8 mouse cellular contexts compared by ENCODE assay signal in genomic region chr16:20517216-20517615, GRCm38 (mm10). TPM values are rescaled to one million over a fixed set of nuclear protein-coding genes. Genes with fewer than 3 reads are reported as not detected.
A peak's percentile ranks its signal among the peaks of the same experiment; 100 is the strongest.
DNase-seq lines count a peak whose midpoint lies in the region; ATAC-seq and TF ChIP-seq lines count a peak whose summit lies in the region.

No protein-coding gene starts in this region.

- H3K27me3 ChIP-seq in kidney, embryonic 16.5 days (ENCODE audit: insufficient read depth, low read length) = no peaks in the 10 kb centered on the region
- H3K27me3 ChIP-seq in ES-Bruce4 (ENCODE audit: control insufficient read depth, insufficient read depth, low read length, poor library complexity, severe bottlenecking) = no peaks in the 10 kb centered on the region
- no peaks in the 10 kb centered on the region for H3K27me3 ChIP-seq in hindbrain, embryonic 14.5 days (ENCODE audit: control insufficient read depth, insufficient read depth, low read length)

- H3K27ac ChIP-seq in kidney, embryonic 16.5 days (ENCODE audit: low read length) = peak overlapping the region; percentile 89
- peak overlapping the region; percentile 7; the same call in 1 of the 2 replicates for H3K27ac ChIP-seq in ES-Bruce4 (ENCODE audit: insufficient read depth, low read length)
- peak overlapping the region; percentile 76 for H3K27ac ChIP-seq in cortical plate, adult 2 months (ENCODE audit: insufficient read depth, low read length)
- peak overlapping the region; percentile 89 for H3K27ac ChIP-seq in hindbrain, embryonic 14.5 days

- H3K36me3 ChIP-seq in kidney, embryonic 16.5 days (ENCODE audit: insufficient read depth, low read length) = peaks cover 20% of the 10 kb centered on the region
- no peaks in the 10 kb centered on the region for H3K36me3 ChIP-seq in ES-Bruce4 (ENCODE audit: control insufficient read depth, insufficient read depth, low read length, poor library complexity, severe bottlenecking)
- H3K36me3 ChIP-seq in hindbrain, embryonic 14.5 days (replicated peaks; ENCODE audit: control insufficient read depth, insufficient read depth) = peaks cover 19% of the 10 kb centered on the region

- TF ChIP-seq EP300 in ES-Bruce4 (IDR thresholded peaks at IDR 0.05; ENCODE audit: insufficient read depth, low read depth, low read length) = no peak

- WGBS in kidney, embryonic 16.5 days = 1% methylated on average over 26 of the region's 26 CpGs
- WGBS in hindbrain, embryonic 14.5 days = 0% methylated on average over 26 of the region's 26 CpGs

- TF ChIP-seq CTCF in ES-Bruce4 (IDR thresholded peaks at IDR 0.05; ENCODE audit: low read depth, low read length) = no peak
- TF ChIP-seq CTCF in cortical plate, adult 2 months (IDR thresholded peaks at IDR 0.05; ENCODE audit: extremely low read depth, insufficient read depth, low read length) = no peak

- H3K9ac ChIP-seq in kidney, embryonic 16.5 days (replicated peaks; ENCODE audit: low read length) = peak overlapping the region; percentile 90
- H3K9ac ChIP-seq in ES-Bruce4 (ENCODE audit: low read depth, poor library complexity, severe bottlenecking) = peak overlapping the region; percentile 89
- H3K9ac ChIP-seq in hindbrain, embryonic 14.5 days = peak overlapping the region; percentile 99

- peaks cover 12% of the 10 kb centered on the region for H3K4me1 ChIP-seq in kidney, embryonic 16.5 days (ENCODE audit: insufficient read depth, low read length)
- no peaks in the 10 kb centered on the region for H3K4me1 ChIP-seq in ES-Bruce4 (ENCODE audit: control insufficient read depth, insufficient read depth, low read length)
- no peaks in the 10 kb centered on the region for H3K4me1 ChIP-seq in cortical plate, adult 2 months (ENCODE audit: control insufficient read depth, insufficient read depth, low read length)
- H3K4me1 ChIP-seq in hindbrain, embryonic 14.5 days (replicated peaks; ENCODE audit: control insufficient read depth, insufficient read depth, low read length) = peaks cover 27% of the 10 kb centered on the region; the same call in 1 of the 2 replicates

- H3K4me3 ChIP-seq in kidney, embryonic 16.5 days (ENCODE audit: low read length) = peak overlapping the region; percentile 99
- peak overlapping the region; percentile 80 for H3K4me3 ChIP-seq in ES-Bruce4 (ENCODE audit: low read depth, low read length)
- H3K4me3 ChIP-seq in cortical plate, adult 2 months (ENCODE audit: insufficient read depth, low read length) = peak overlapping the region; percentile 97
- peak overlapping the region; percentile 94 for H3K4me3 ChIP-seq in hindbrain, embryonic 14.5 days (replicated peaks; ENCODE audit: low read length)

- peak overlapping the region; percentile 90 for H3K4me2 ChIP-seq in kidney, embryonic 16.5 days (replicated peaks; ENCODE audit: low read depth, low read length)
- peak overlapping the region; percentile 92 for H3K4me2 ChIP-seq in hindbrain, embryonic 14.5 days (replicated peaks)

- TF ChIP-seq POLR2A in ES-Bruce4 (IDR thresholded peaks at IDR 0.05; ENCODE audit: insufficient read depth, low read length) = no peak
- no peak for TF ChIP-seq POLR2A in cortical plate, adult 2 months (IDR thresholded peaks at IDR 0.05; ENCODE audit: extremely low read depth, insufficient read depth, low read length)

- no peaks in the 10 kb centered on the region for H3K9me3 ChIP-seq in kidney, embryonic 16.5 days (ENCODE audit: low read length)
- H3K9me3 ChIP-seq in ES-Bruce4 (replicated peaks; ENCODE audit: control insufficient read depth, insufficient read depth, low read length, poor library complexity, severe bottlenecking) = no peaks in the 10 kb centered on the region
- no peaks in the 10 kb centered on the region for H3K9me3 ChIP-seq in hindbrain, embryonic 14.5 days (ENCODE audit: control insufficient read depth, low read length)

- ATAC-seq in kidney, embryonic 16.5 days (ENCODE audit: low FRiP score, low TSS enrichment) = peak; percentile 37
- ATAC-seq in hindbrain, embryonic 14.5 days (ENCODE audit: low FRiP score) = peak; percentile 35
- peak; percentile 26 for ATAC-seq in megakaryocyte progenitor cell, adult 5-6 weeks (replicated peaks; ENCODE audit: poor library complexity)

- no peak for DNase-seq in kidney, postnatal 14 days
- DNase-seq in hindbrain, embryonic 14.5 days (ENCODE audit: low spot score) = no peak
- DNase-seq in thymus, postnatal 25 days = peak; percentile 53
- no peak for DNase-seq in frontal cortex, postnatal 25 days (ENCODE audit: low spot score in 2 of 2)

RNA-seq across cellular contexts. Expression of gene Dvl3, which starts 0.4 kb away (rescaled TPM):
- polyA plus RNA-seq in kidney, embryonic 16.5 days (2015; fragmentation: Nextera tagmentation; extraction: Ambion mirVana) = 20.6 and 31.7 TPM in 2 replicates
- polyA plus RNA-seq in ES-Bruce4 (2011; ENCODE audit: insufficient read depth, insufficient read length, low read depth, missing spikeins) = 37.9 and 38.8 TPM in 2 replicates
- polyA plus RNA-seq in cortical plate, adult 2 months (2012; rRNA removed) = 41.7 and 42.5 TPM in 2 replicates
- 36.4 and 40.9 TPM in 2 replicates for polyA plus RNA-seq in hindbrain, embryonic 14.5 days (2014; fragmentation: Nextera tagmentation; extraction: Ambion mirVana)
- 23.5 and 26.7 TPM in 2 replicates for total RNA-seq in megakaryocyte progenitor cell, adult 5-6 weeks (2015)
- total RNA-seq in megakaryocyte progenitor cell, adult 5-6 weeks (2017) = 3.2 and 3.3 TPM in 2 replicates

RNA-seq across cellular contexts. Expression of gene Ap2m1, which starts 18.1 kb away (rescaled TPM):
- polyA plus RNA-seq in kidney, embryonic 16.5 days (2015; fragmentation: Nextera tagmentation; extraction: Ambion mirVana) = 691 and 699 TPM in 2 replicates
- 282 and 298 TPM in 2 replicates for polyA plus RNA-seq in ES-Bruce4 (2011; ENCODE audit: insufficient read depth, insufficient read length, low read depth, missing spikeins)
- polyA plus RNA-seq in cortical plate, adult 2 months (2012; rRNA removed) = 1,329 and 1,383 TPM in 2 replicates
- 1,214 and 1,314 TPM in 2 replicates for polyA plus RNA-seq in hindbrain, embryonic 14.5 days (2014; fragmentation: Nextera tagmentation; extraction: Ambion mirVana)
- total RNA-seq in megakaryocyte progenitor cell, adult 5-6 weeks (2015) = 234 and 286 TPM in 2 replicates
- total RNA-seq in megakaryocyte progenitor cell, adult 5-6 weeks (2017) = 143 and 149 TPM in 2 replicates

RNA-seq across cellular contexts. Expression of gene Eif2b5, which starts 18.6 kb away (rescaled TPM):
- 119 and 121 TPM in 2 replicates for polyA plus RNA-seq in kidney, embryonic 16.5 days (2015; fragmentation: Nextera tagmentation; extraction: Ambion mirVana)
- 86.6 and 94.0 TPM in 2 replicates for polyA plus RNA-seq in ES-Bruce4 (2011; ENCODE audit: insufficient read depth, insufficient read length, low read depth, missing spikeins)
- polyA plus RNA-seq in cortical plate, adult 2 months (2012; rRNA removed) = 49.1 and 50.4 TPM in 2 replicates
- 88.0 and 89.2 TPM in 2 replicates for polyA plus RNA-seq in hindbrain, embryonic 14.5 days (2014; fragmentation: Nextera tagmentation; extraction: Ambion mirVana)
- total RNA-seq in megakaryocyte progenitor cell, adult 5-6 weeks (2015) = 58.4 and 64.7 TPM in 2 replicates
- 85.8 and 87.2 TPM in 2 replicates for total RNA-seq in megakaryocyte progenitor cell, adult 5-6 weeks (2017)

RNA-seq across cellular contexts. Expression of gene Abcf3, which starts 31.2 kb away (rescaled TPM):
- 64.8 and 75.2 TPM in 2 replicates for polyA plus RNA-seq in kidney, embryonic 16.5 days (2015; fragmentation: Nextera tagmentation; extraction: Ambion mirVana)
- 56.2 and 61.0 TPM in 2 replicates for polyA plus RNA-seq in ES-Bruce4 (2011; ENCODE audit: insufficient read depth, insufficient read length, low read depth, missing spikeins)
- polyA plus RNA-seq in cortical plate, adult 2 months (2012; rRNA removed) = 78.5 and 83.5 TPM in 2 replicates
- 75.3 and 77.5 TPM in 2 replicates for polyA plus RNA-seq in hindbrain, embryonic 14.5 days (2014; fragmentation: Nextera tagmentation; extraction: Ambion mirVana)
- 21.9 and 28.5 TPM in 2 replicates for total RNA-seq in megakaryocyte progenitor cell, adult 5-6 weeks (2015)
- total RNA-seq in megakaryocyte progenitor cell, adult 5-6 weeks (2017) = 28.4 and 35.7 TPM in 2 replicates

Comparison
In these comparisons a context has a peak if more than half of its experiments do, and no peak if none do; other contexts are left out.
1. H3K27ac ChIP-seq: peak in every context shown above with its lines; median percentile 89 in kidney, embryonic 16.5 days; 89 in hindbrain, embryonic 14.5 days; 76 in cortical plate, adult 2 months; 7 in ES-Bruce4.